Mouse (Mus musculus): ENCODE measurements around the gene Cenpj.

DNA sequence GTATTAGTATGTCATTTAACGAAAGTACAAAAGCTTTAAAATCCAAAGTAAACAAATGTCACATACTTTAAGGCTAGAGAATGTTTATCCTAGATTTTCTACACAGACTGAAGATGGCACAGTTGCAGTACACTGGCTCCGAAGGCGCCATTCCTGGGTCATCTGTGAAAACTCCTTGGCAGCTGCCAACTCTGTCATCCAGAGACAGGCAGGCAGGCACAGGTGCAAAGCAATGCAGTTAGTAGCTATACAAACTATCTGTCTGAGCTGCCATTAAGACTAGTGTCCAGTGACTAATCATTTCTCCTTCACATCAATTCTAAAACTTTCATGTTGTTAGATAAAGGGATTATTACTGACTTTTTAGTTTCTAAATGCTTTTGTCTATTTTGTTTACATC is 16.1 kb downstream of the Cenpj start:
- TF ChIP-seq CTCF (IDR thresholded peaks at IDR 0.05; ENCODE audit: borderline replicate concordance, control insufficient read depth, extremely low read depth, insufficient read depth, low read length, poor library complexity) = no peak
- no peak for TF ChIP-seq POLR2A (IDR thresholded peaks at IDR 0.05; ENCODE audit: control insufficient read depth, extremely low read depth, insufficient read depth, low read length, poor library complexity)
